Mouse (Mus musculus): ENCODE measurements around the gene Ssu2.
A peak's percentile ranks its signal among the peaks of the same experiment; 100 is the strongest.

Gene Ssu2

GRCm38 (mm10) chr6:112387947-112388346, at the start of gene Ssu2:
Gene Ssu2, minus strand, starts transcription at chr6:112388023.
- DNase-seq, result peak; percentile 26

- peak; percentile 6 for DNase-seq
Observed at GRCm38 (mm10) chr6:112426018-112426732, 38.4 kb upstream of the Ssu2 start.

GRCm38 (mm10) chr6:112423746-112424501, 36.1 kb upstream of the Ssu2 start:
- DNase-seq, result peak; percentile 44

- DNase-seq, result no peak
Observed at GRCm38 (mm10) chr6:112420883-112421282, 33.1 kb upstream of the Ssu2 start.

- no peak for DNase-seq
Observed at GRCm38 (mm10) chr6:112419333-112419732, 31.5 kb upstream of the Ssu2 start.

GRCm38 (mm10) chr6:112404111-112404510, 16.3 kb upstream of the Ssu2 start:
- DNase-seq, result no peak

- peak; percentile 93 for DNase-seq
Observed at GRCm38 (mm10) chr6:112401953-112402683, 14.3 kb upstream of the Ssu2 start.

- no peak for DNase-seq
Observed at GRCm38 (mm10) chr6:112397351-112397750, 9.5 kb upstream of the Ssu2 start.

GRCm38 (mm10) chr6:112396352-112396751, 8.5 kb upstream of the Ssu2 start:
- DNase-seq, result no peak

- DNase-seq, result no peak
Observed at GRCm38 (mm10) chr6:112388385-112388784, 562 bp upstream of the Ssu2 start.

GRCm38 (mm10) chr6:112386260-112386659, 1.6 kb downstream of the Ssu2 start:
- no peak for DNase-seq

GRCm38 (mm10) chr6:112382990-112383685, 4.7 kb downstream of the Ssu2 start:
- DNase-seq, result no peak

GRCm38 (mm10) chr6:112379054-112379453, 8.8 kb downstream of the Ssu2 start:
- DNase-seq, result peak; percentile 51

- no peak for DNase-seq
Observed at GRCm38 (mm10) chr6:112375661-112376392, 12.0 kb downstream of the Ssu2 start.

GRCm38 (mm10) chr6:112373886-112374585, 13.8 kb downstream of the Ssu2 start:
- DNase-seq, result peak; percentile 63

- DNase-seq, result peak; percentile 35
Observed at GRCm38 (mm10) chr6:112365294-112365693, 22.5 kb downstream of the Ssu2 start.

GRCm38 (mm10) chr6:112364581-112364980, 23.2 kb downstream of the Ssu2 start:
- DNase-seq, result peak; percentile 87

- peak; percentile 83 for DNase-seq
Observed at GRCm38 (mm10) chr6:112362349-112362958, 25.4 kb downstream of the Ssu2 start.

- DNase-seq, result no peak
Observed at GRCm38 (mm10) chr6:112360676-112361075, 27.1 kb downstream of the Ssu2 start.

- DNase-seq, result no peak
Observed at GRCm38 (mm10) chr6:112359341-112359740, 28.5 kb downstream of the Ssu2 start.

GRCm38 (mm10) chr6:112350452-112350851, 37.4 kb downstream of the Ssu2 start:
- no peak for DNase-seq

All from lung, postnatal 36 days (tissue).